Mouse (Mus musculus) brain, adult 10 weeks (tissue): ENCODE results near the gene Slc7a4. TPM values are rescaled to one million over a fixed set of nuclear protein-coding genes. Genes with fewer than 3 reads are reported as not detected.

Experiments
- polyA plus RNA-seq: library from polyadenylated mRNA; stranded (reverse); fragments of 350-450 nt; fragmentation: Illumina TruSeq; extraction: RNeasy Lipid Tissue Mini Kit (QIAGEN cat#74804); gene quantifications from one replicate; pipeline ENCODE4 v1.2.3, GENCODE M21; 2015; ENCODE audit warnings: low read depth, low replicate concordance

The Slc7a4 gene
- 65.0 TPM for polyA plus RNA-seq

DNA sequence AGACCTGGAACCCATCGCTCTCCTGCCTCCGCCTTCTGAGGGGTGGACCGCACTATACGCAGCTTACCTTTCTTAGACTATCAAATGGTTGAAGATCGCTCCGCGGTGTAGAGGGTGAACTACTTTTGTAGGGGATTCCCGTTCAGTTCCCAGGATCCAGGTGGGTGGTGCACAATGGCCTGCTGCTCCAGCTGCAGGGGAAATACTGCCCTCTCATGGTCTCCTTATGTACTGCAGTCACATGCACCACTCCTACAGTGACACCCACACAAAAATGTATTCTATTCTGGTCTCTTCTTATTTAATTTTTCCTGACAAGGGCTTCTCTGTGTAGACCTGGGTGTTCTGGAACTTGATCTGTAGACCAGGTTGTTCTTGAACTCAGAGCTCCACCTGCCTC is at the start of gene Slc7a4:
Gene Slc7a4 (minus strand): TSS at position 151 of the 400 bp plus-strand sequence.

DNA sequence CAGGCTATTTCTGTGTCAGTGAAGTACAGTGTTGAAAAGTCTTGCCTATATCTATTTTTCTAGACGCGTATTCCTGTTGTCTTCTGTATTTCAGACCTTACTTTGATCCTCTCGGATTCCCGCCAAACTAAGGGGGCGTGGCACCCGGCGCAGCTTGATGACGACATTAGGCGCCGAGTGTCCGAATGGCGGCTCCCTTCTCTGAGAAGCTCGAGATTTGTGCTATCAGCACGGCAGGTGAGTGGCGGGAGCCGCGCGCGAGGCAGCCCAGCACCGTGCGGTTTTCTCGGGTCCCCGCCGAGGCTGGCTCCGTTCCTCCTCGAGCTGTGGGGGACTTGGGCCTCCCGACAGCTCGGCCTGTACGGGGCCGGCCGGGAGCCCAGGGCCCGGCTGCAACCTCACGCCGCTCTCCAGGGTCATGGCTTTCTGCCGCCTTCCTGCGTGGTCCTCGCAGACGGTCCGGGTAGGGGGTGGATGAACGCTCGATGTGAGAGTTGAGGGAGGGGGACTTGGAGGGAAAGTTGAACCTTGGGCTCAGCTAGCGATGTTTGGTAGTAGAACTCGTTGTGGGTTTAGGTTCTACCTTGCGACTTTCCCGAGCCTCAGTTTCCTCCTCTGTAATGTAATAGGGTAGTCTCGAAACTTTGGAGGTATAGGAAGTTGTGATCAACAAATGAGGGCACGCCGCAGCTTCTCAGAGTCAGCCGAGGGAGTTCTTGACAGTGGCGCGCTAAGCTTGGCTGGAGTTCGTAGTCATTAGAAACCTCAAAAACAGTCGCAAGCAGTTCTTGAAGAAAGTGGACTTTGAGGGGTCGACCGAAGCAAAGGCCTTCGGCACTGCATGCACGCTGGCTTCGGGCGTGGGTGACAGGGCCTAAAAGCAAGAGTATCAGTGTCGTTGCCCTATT is 36.4 kb upstream of the Slc7a4 start, which contains the start of gene Smpd4:
Gene Smpd4 (plus strand): TSS at position 157 of the 908 bp plus-strand sequence.

DNA sequence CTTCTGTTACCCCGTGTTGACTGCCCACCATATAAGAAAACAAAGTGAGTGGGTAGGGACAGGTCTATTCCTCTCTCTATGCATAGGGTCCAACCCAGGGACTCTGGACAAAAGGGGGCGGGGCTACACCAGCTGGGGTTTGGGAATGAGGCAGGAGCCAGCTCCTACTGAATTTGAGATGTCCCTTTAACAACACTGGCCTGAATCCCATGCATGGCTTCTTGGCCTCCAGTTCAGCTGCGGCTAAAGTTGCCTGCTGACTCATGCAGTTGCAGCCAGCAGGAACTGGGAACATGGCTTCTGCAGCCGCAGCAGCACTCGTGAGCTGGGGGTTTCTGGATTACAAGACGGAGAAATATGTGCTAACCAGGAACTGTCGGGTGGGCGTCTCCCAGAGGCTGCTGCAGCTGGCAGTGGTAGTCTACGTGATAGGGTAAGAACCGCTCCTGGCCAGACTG is 21.2 kb downstream of the Slc7a4 start, which contains the start of gene P2rx6:
Gene P2rx6 (plus strand): TSS at position 135 of the 458 bp plus-strand sequence.

DNA sequence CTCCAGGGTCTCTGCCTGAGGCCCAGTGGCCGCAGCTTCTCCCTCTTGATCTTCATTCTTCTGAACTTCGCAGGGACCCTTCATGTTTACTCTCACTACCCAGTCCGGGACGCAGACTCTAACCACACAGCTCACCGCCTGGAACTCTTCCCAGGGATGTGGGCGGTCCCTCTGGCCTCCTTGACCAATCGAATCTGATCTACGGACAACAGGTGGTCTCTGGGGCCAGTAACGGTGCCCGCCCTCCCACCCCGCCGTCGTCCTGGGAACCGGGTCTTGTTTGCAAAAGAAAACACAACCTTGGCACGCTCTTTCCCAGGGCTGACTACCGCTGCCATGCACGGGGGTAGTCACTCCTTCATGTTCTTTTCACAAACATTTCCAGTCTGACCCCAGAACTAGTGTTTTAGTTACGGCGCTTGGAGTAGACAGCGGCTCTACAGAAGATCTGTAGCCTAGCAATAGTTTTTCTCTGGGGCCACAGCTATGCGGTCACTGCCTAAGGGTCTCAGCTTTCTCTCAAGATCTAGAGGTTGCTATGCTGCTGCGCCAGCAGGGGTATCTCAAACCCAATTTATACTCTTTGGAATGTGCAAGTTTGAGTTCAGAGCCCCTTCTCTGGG is 21.8 kb downstream of the Slc7a4 start, which contains the start of gene Lrrc74b:
Gene Lrrc74b (minus strand): TSS at position 120 of the 623 bp plus-strand sequence.

DNA sequence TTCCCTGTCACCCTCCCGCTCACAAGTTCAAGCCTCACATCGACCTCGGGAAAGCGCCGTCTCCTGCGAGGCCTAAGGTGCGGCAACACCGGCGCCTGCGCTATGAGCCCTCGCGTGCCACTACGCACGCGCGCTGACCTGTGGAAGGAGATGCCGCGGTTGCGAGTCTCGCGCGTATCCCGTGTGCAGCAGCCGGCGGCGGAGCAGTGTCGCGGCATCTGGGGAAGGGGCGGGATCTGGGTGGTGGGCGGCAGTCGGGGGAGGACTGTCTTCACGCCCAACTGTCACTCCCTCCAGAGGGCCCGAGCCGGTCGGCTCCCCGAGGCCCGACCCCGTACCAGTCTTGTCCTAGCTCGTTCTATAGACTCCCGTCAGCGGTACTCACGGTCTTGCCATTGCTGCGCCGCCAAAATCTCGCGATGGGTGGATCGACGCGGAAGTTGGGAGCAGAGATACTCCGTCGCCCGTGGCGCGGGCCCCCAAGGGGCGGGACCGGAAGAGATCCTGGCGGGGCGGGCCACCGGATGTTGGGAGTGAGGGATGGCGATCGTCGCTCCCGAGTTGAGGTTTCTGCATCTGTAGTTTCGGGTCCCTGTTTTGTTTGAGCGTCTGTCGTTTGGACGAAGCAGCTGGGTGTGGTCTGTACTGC is 52.2 kb downstream of the Slc7a4 start, which contains the start of gene Thap7:
Gene Thap7 (minus strand): TSS at position 497 of the 649 bp plus-strand sequence.

Other genes starting within 250 kb of the Slc7a4 start
- gene Snap29, start 177.2 kb downstream of the Slc7a4 start, polyA plus RNA-seq: 24.2 TPM
- 204 TPM for gene Pi4ka, start 176.9 kb downstream of the Slc7a4 start, polyA plus RNA-seq
- 27.5 TPM for gene Crkl, start 131.2 kb downstream of the Slc7a4 start, polyA plus RNA-seq
- gene Aifm3, start 93.6 kb downstream of the Slc7a4 start, polyA plus RNA-seq: 101 TPM
- 174 TPM for gene Lztr1, start 74.5 kb downstream of the Slc7a4 start, polyA plus RNA-seq
- 42.3 TPM for gene Thap7, start 52.1 kb downstream of the Slc7a4 start, polyA plus RNA-seq
- 1.9 TPM for gene Lrrc74b, start 22.0 kb downstream of the Slc7a4 start, polyA plus RNA-seq
- gene P2rx6, start 21.3 kb downstream of the Slc7a4 start, polyA plus RNA-seq: 2.4 TPM
- gene Smpd4, start 36.1 kb upstream of the Slc7a4 start, polyA plus RNA-seq: 61.5 TPM
- gene Ccdc74a, start 63.3 kb upstream of the Slc7a4 start, polyA plus RNA-seq: 29.0 TPM
- 43.6 TPM for gene Med15, start 149.7 kb upstream of the Slc7a4 start, polyA plus RNA-seq
- gene Klhl22, start 176.4 kb upstream of the Slc7a4 start, polyA plus RNA-seq: 87.8 TPM
- gene Scarf2, start 214.1 kb upstream of the Slc7a4 start, polyA plus RNA-seq: 2.0 TPM
- 3.2 TPM for gene B830017H08Rik, start 249.9 kb upstream of the Slc7a4 start, polyA plus RNA-seq